Mouse (Mus musculus) MEL (cell line): ENCODE results near the gene ccdc198. TPM values are rescaled to one million over a fixed set of nuclear protein-coding genes. Genes with fewer than 3 reads are reported as not detected.

Source experiments
- DNase-seq: peaks from one replicate; pipeline ENCODE4 v3.0.0; 2011; ENCODE audit warnings: low read depth, low spot score
- H3K27ac ChIP-seq: 2 replicates; pipeline ENCODE4 v1.5.1; 2012; ENCODE audit warnings: low read depth, mild to moderate bottlenecking, control low read depth, low read length, moderate library complexity; ENCODE audit not compliant: control insufficient read depth
- H3K27me3 ChIP-seq, 2 experiments: fragments of 150-350 bp in 1 of 2; sonication (generic) in 1 of 2; 2 replicates each; pipeline ENCODE4 v1.6.1; 2012; ENCODE audit warnings: low read length in 2 of 2, mild to moderate bottlenecking in 2 of 2, improper control_type of control experiment in 1 of 2, moderate library complexity in 1 of 2; ENCODE audit not compliant: insufficient read depth in 2 of 2, control insufficient read depth in 1 of 2
- H3K36me3 ChIP-seq, 2 experiments: 2 replicates each; pipeline ENCODE4 v1.6.1; 2012 to 2014; ENCODE audit warnings: low read length in 2 of 2, improper control_type of control experiment in 1 of 2, inconsistent platforms in 1 of 2, mild to moderate bottlenecking in 1 of 2; ENCODE audit not compliant: insufficient read depth in 2 of 2, control insufficient read depth in 1 of 2
- H3K4me1 ChIP-seq, 2 experiments: fragments of 150-350 bp in 1 of 2; sonication (generic) in 1 of 2; 2 replicates each; pipeline ENCODE4 v1.6.1; 2012; ENCODE audit warnings: low read length in 2 of 2, improper control_type of control experiment in 1 of 2, mild to moderate bottlenecking in 1 of 2; ENCODE audit not compliant: insufficient read depth in 2 of 2, control insufficient read depth in 1 of 2
- H3K4me3 ChIP-seq, 2 experiments: fragments of 150-350 bp in 1 of 2; sonication (generic) in 1 of 2; 2 replicates each; pipeline ENCODE4 v1.5.1; 2012; ENCODE audit warnings: low read depth in 2 of 2, low read length in 2 of 2, mild to moderate bottlenecking in 2 of 2, moderate library complexity in 2 of 2, control low read depth in 1 of 2, improper control_type of control experiment in 1 of 2; ENCODE audit not compliant: control insufficient read depth in 1 of 2, insufficient read depth in 1 of 2
- H3K79me2 ChIP-seq: 2 replicates; pipeline ENCODE4 v1.6.1; 2012; ENCODE audit warnings: mild to moderate bottlenecking, low read length, moderate library complexity; ENCODE audit not compliant: control insufficient read depth, poor library complexity, insufficient read depth
- H3K9ac ChIP-seq: 2 replicates; pipeline ENCODE4 v1.6.1; 2012; ENCODE audit warnings: low read depth, mild to moderate bottlenecking, control low read depth, low read length, moderate library complexity; ENCODE audit not compliant: control insufficient read depth, poor library complexity, severe bottlenecking
- H3K9me3 ChIP-seq: fragments of 150-350 bp; sonication (generic); replicated peaks from 2 replicates; pipeline ENCODE4 v1.6.1; 2012; ENCODE audit warnings: mild to moderate bottlenecking, low read length, improper control_type of control experiment, moderate library complexity; ENCODE audit not compliant: insufficient read depth
- BHLHE40 ChIP-seq: IDR thresholded peaks from 2 replicates; pipeline ENCODE4 v1.6.1; 2012; ENCODE audit warnings: low read depth, mild to moderate bottlenecking, inconsistent platforms, low read length, improper control_type of control experiment, borderline replicate concordance
- CHD1 ChIP-seq: IDR thresholded peaks from 2 replicates; pipeline ENCODE4 v1.6.1; 2012; ENCODE audit warnings: low read depth, mild to moderate bottlenecking, inconsistent platforms, low read length, improper control_type of control experiment
- CHD2 ChIP-seq: IDR thresholded peaks from 2 replicates; pipeline ENCODE4 v1.6.1; 2011; ENCODE audit warnings: low read length, improper control_type of control experiment
- CTCF ChIP-seq, 3 experiments: IDR thresholded peaks in 2 of 3; conservative IDR thresholded peaks in 1 of 3; 2 replicates each; pipeline ENCODE4 v1.5.1; 2011 to 2012; ENCODE audit warnings: low read length in 3 of 3, low read depth in 2 of 3, mild to moderate bottlenecking in 2 of 3, improper control_type of control experiment in 1 of 3, inconsistent platforms in 1 of 3, mixed read lengths in 1 of 3, moderate library complexity in 1 of 3; ENCODE audit not compliant: control insufficient read depth in 1 of 3, insufficient read depth in 1 of 3, poor library complexity in 1 of 3, severe bottlenecking in 1 of 3
- E2F4 ChIP-seq: IDR thresholded peaks from 2 replicates; pipeline ENCODE4 v1.6.1; 2011; ENCODE audit warnings: low read depth, low read length, improper control_type of control experiment, borderline replicate concordance
- ETS1 ChIP-seq: IDR thresholded peaks from 2 replicates; pipeline ENCODE4 v1.6.1; 2012; ENCODE audit warnings: low read depth, mild to moderate bottlenecking, inconsistent platforms, low read length, improper control_type of control experiment, moderate library complexity
- GATA1 ChIP-seq: IDR thresholded peaks from 2 replicates; pipeline ENCODE4 v1.6.1; 2011; ENCODE audit warnings: low read depth, low read length, improper control_type of control experiment
- HCFC1 ChIP-seq: IDR thresholded peaks from 2 replicates; pipeline ENCODE4 v1.6.1; 2012; ENCODE audit warnings: low read depth, mild to moderate bottlenecking, inconsistent platforms, low read length, improper control_type of control experiment, moderate library complexity
- MAFK ChIP-seq: IDR thresholded peaks from 2 replicates; pipeline ENCODE4 v1.6.1; 2011; ENCODE audit warnings: low read depth, mild to moderate bottlenecking, low read length, improper control_type of control experiment, borderline replicate concordance
- MEF2A ChIP-seq: IDR thresholded peaks from 2 replicates; pipeline ENCODE4 v1.6.1; 2014; ENCODE audit warnings: low read depth, mild to moderate bottlenecking, inconsistent platforms, low read length, improper control_type of control experiment; ENCODE audit not compliant: poor library complexity, insufficient replicate concordance, severe bottlenecking; ENCODE audit errors: extremely low read depth
- MXI1 ChIP-seq: IDR thresholded peaks from 2 replicates; pipeline ENCODE4 v1.6.1; 2011; ENCODE audit warnings: mild to moderate bottlenecking, low read depth, low read length, improper control_type of control experiment
- MYB ChIP-seq: IDR thresholded peaks from 2 replicates; pipeline ENCODE4 v1.6.1; 2011; ENCODE audit warnings: mild to moderate bottlenecking, low read depth, low read length, improper control_type of control experiment
- NELFE ChIP-seq: IDR thresholded peaks from 2 replicates; pipeline ENCODE4 v1.6.1; 2011; ENCODE audit warnings: low read depth, low read length, improper control_type of control experiment
- NRF1 ChIP-seq: IDR thresholded peaks from 2 replicates; pipeline ENCODE4 v1.6.1; 2014; ENCODE audit warnings: low read depth, mild to moderate bottlenecking, inconsistent platforms, low read length, improper control_type of control experiment, moderate library complexity; ENCODE audit not compliant: poor library complexity, insufficient read depth, severe bottlenecking
- POLR2A ChIP-seq, 2 experiments: IDR thresholded peaks; 2 replicates each; pipeline ENCODE4 v1.6.1; 2011 to 2012; ENCODE audit warnings: low read length in 2 of 2, mild to moderate bottlenecking in 2 of 2, control low read depth in 1 of 2, improper control_type of control experiment in 1 of 2, low read depth in 1 of 2, moderate library complexity in 1 of 2; ENCODE audit not compliant: control insufficient read depth in 1 of 2, insufficient read depth in 1 of 2, poor library complexity in 1 of 2
- POLR2AphosphoS5 ChIP-seq: IDR thresholded peaks from 2 replicates; pipeline ENCODE4 v1.6.1; 2012; ENCODE audit warnings: low read depth, borderline replicate concordance, mild to moderate bottlenecking, inconsistent platforms, low read length, moderate library complexity, mixed read lengths
- RCOR1 ChIP-seq: IDR thresholded peaks from 2 replicates; pipeline ENCODE4 v1.6.1; 2012; ENCODE audit warnings: low read depth, mild to moderate bottlenecking, inconsistent platforms, low read length, improper control_type of control experiment
- SIN3A ChIP-seq: IDR thresholded peaks from 2 replicates; pipeline ENCODE4 v1.6.1; 2012; ENCODE audit warnings: low read length, improper control_type of control experiment, inconsistent platforms
- SMC3 ChIP-seq: IDR thresholded peaks from 2 replicates; pipeline ENCODE4 v1.6.1; 2011; ENCODE audit warnings: low read depth, low read length, improper control_type of control experiment
- TAL1 ChIP-seq: IDR thresholded peaks from 2 replicates; pipeline ENCODE4 v1.6.1; 2012; ENCODE audit warnings: mild to moderate bottlenecking, inconsistent platforms, low read length, moderate library complexity, mixed read lengths
- TBP ChIP-seq: IDR thresholded peaks from 2 replicates; pipeline ENCODE4 v1.8.0; 2011; ENCODE audit warnings: low read depth, low read length, improper control_type of control experiment
- TCF12 ChIP-seq: IDR thresholded peaks from 2 replicates; pipeline ENCODE4 v1.6.1; 2014; ENCODE audit warnings: low read depth, mild to moderate bottlenecking, inconsistent platforms, low read length, improper control_type of control experiment, moderate library complexity
- USF1 ChIP-seq: IDR thresholded peaks from 2 replicates; pipeline ENCODE4 v1.6.1; 2014; ENCODE audit warnings: low read depth, mild to moderate bottlenecking, inconsistent platforms, low read length, improper control_type of control experiment, moderate library complexity
- USF2 ChIP-seq, 2 experiments: IDR thresholded peaks; 2 replicates each; pipeline ENCODE4 v1.6.1; 2011 to 2012; ENCODE audit warnings: improper control_type of control experiment in 2 of 2, low read length in 2 of 2, borderline replicate concordance in 1 of 2, inconsistent platforms in 1 of 2, low read depth in 1 of 2, mild to moderate bottlenecking in 1 of 2; ENCODE audit not compliant: insufficient read depth in 1 of 2
- ZC3H11A ChIP-seq: IDR thresholded peaks from 2 replicates; pipeline ENCODE4 v1.6.1; 2012; ENCODE audit warnings: low read depth, mild to moderate bottlenecking, inconsistent platforms, low read length, improper control_type of control experiment
- ZKSCAN1 ChIP-seq: IDR thresholded peaks from 2 replicates; pipeline ENCODE4 v1.6.1; 2012; ENCODE audit warnings: low read depth, mild to moderate bottlenecking, inconsistent platforms, low read length, improper control_type of control experiment, moderate library complexity
- ZNF384 ChIP-seq: IDR thresholded peaks from 2 replicates; pipeline ENCODE4 v1.6.1; 2012; ENCODE audit warnings: low read depth, mild to moderate bottlenecking, inconsistent platforms, low read length, improper control_type of control experiment
- polyA plus RNA-seq, 2 experiments: library from polyadenylated mRNA; stranded (reverse) in 1 of 2; unstranded in 1 of 2; fragments of >175 nt in 1 of 2; fragments of >200 nt in 1 of 2; gene quantifications; 2 replicates each; pipeline versions ENCODE4 v1.2.1 to v1.2.4; 2012; ENCODE audit warnings: low replicate concordance in 2 of 2, low read depth in 1 of 2; ENCODE audit not compliant: insufficient read length in 2 of 2, insufficient read depth in 1 of 2, missing spikeins in 1 of 2
- total RNA-seq: library from RNA; depleted of rRNA; stranded (reverse); fragments of 300-350 nt; gene quantifications from 2 replicates; pipeline ENCODE4 v1.2.3, GENCODE M21; 2012

Gene ccdc198
- total and polyA plus RNA-seq, 3 experiments = not detected

DNA sequence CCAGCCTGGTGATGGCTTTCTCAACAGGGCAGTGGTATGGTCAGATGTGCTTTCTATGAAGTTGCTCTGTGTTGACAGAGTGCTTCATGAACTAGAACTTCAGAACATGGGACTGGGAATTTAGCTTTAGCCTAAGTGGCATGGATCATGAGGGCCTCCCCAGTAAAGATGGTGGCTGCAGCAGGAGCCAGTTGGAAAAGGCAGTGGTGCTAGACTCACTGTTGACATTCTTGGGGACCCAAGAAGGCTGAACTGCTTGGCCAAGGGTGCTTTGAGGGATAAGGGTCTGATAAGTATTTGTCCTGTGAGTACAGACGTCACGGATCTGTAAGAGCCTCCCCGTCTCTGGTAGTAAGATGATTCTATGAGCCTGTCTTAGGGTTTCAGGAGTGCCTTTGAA is 13.4 kb downstream of the ccdc198 start:
- DNase-seq = no peak
- Histone ChIP-seq H3K4me3 (no peak overlapping the region), H3K27ac (no peak overlapping the region), H3K79me2 (no peaks in the 10 kb centered on the region), H3K9me3 (no peaks in the 10 kb centered on the region), H3K27me3 (no peaks in the 10 kb centered on the region), H3K4me1 (no peaks in the 10 kb centered on the region), H3K9ac (no peak overlapping the region), H3K36me3 (no peaks in the 10 kb centered on the region)
- no peak for TF ChIP-seq USF1
- no peak for TF ChIP-seq ZC3H11A
- TF ChIP-seq SMC3 = no peak
- TF ChIP-seq E2F4 = no peak
- no peak for TF ChIP-seq CHD1
- no peak for TF ChIP-seq MYB
- no peak for TF ChIP-seq POLR2A (IDR thresholded peaks at IDR 0.05; ENCODE audit: control insufficient read depth in 1 of 2, insufficient read depth in 1 of 2, low read depth in 1 of 2, low read length in 2 of 2, poor library complexity in 1 of 2)
- TF ChIP-seq MAFK = no peak
- no peak for TF ChIP-seq SIN3A
- TF ChIP-seq TBP = no peak
- no peak for TF ChIP-seq ZKSCAN1
- no peak for TF ChIP-seq MXI1
- no peak for TF ChIP-seq BHLHE40
- TF ChIP-seq GATA1 = no peak
- TF ChIP-seq CTCF (IDR thresholded peaks at IDR 0.05 in 2 of 3, conservative IDR thresholded peaks at IDR 0.05 in 1 of 3; ENCODE audit: control insufficient read depth in 1 of 3, insufficient read depth in 1 of 3, low read depth in 2 of 3, low read length in 3 of 3, poor library complexity in 1 of 3, severe bottlenecking in 1 of 3) = no peak
- TF ChIP-seq ETS1 = no peak
- no peak for TF ChIP-seq CHD2
- TF ChIP-seq NELFE = no peak
- TF ChIP-seq TCF12 = no peak
- no peak for TF ChIP-seq POLR2AphosphoS5

GRCm38 (mm10) chr14:49226986-49227385 is 18.3 kb downstream of the ccdc198 start:
- Histone ChIP-seq H3K79me2 (no peaks in the 10 kb centered on the region), H3K27ac (no peak overlapping the region), H3K36me3 (no peaks in the 10 kb centered on the region), H3K4me1 (no peaks in the 10 kb centered on the region), H3K4me3 (no peak overlapping the region), H3K27me3 (no peaks in the 10 kb centered on the region), H3K9me3 (no peaks in the 10 kb centered on the region), H3K9ac (no peak overlapping the region)
- DNase-seq = no peak
- TF ChIP-seq MYB (no peak), HCFC1 (no peak), USF2 (IDR thresholded peaks at IDR 0.05; ENCODE audit: borderline replicate concordance in 1 of 2, insufficient read depth in 1 of 2, low read depth in 1 of 2, low read length in 2 of 2) (no peak), ETS1 (no peak), ZNF384 (no peak), RCOR1 (no peak), MXI1 (no peak), NRF1 (no peak), TAL1 (no peak), SIN3A (no peak), TBP (no peak), MEF2A (no peak)
